Mouse (Mus musculus): ENCODE results near the gene Lpin3. TPM values are rescaled to one million over a fixed set of nuclear protein-coding genes. Genes with fewer than 3 reads are reported as not detected.

Lpin3 gene
- polyA plus RNA-seq, 1 experiment from 2014 or later, result 4.5 TPM

DNA sequence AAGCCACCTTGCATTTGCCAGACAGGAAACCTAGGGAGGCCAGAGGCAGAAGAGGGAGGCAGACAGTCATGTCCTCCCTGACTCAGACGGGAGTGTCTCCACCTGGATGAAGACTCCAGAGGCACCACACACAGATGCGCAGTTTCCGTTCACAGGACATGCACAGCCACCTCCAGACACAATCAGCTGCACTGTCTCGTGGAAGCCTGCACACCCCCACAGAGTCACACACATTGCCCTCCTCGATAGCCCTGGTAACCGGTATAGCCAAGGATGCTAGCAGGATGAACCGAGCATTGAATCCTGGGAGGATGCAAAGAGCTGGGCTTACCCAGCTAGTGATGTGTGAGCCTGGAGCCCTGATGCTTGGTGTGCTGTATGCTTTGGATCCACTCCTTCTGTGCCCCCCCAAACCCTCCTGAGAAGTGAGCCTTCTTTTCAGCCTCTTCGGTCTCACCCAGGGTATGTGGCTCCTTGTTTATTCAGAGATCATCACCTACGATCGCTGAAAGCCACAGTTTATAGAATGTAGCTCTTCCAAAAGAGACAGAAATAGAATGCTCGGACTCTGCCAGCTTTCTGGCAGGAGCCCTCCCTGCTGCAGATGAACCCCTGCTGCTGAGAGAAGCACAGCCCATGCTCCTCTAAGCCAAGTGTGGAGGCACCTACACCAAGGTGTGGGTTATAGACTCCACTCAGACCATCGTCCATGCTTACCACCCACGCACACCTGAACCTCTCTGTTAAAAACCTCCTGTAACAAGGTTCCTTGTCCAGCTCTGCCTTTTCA, 35.5 kb downstream of the Lpin3 start:
- Histone ChIP-seq H3K9ac (ENCODE audit: low read length) (no peak overlapping the region), H3K4me3 (ENCODE audit: low read depth, low read length) (no peak overlapping the region), H3K27ac (ENCODE audit: low read depth) (peak overlapping the region; percentile 78), H3K36me3 (ENCODE audit: control insufficient read depth, insufficient read depth, low read length) (no peaks in the 10 kb centered on the region), H3K9me3 (ENCODE audit: control insufficient read depth, low read length) (no peaks in the 10 kb centered on the region), H3K4me2 (ENCODE audit: low read length) (no peak overlapping the region), H3K4me1 (replicated peaks; ENCODE audit: control insufficient read depth, insufficient read depth, low read length) (peaks cover 13% of the 10 kb centered on the region), H3K27me3 (replicated peaks; ENCODE audit: control insufficient read depth, insufficient read depth, low read length) (peaks cover 13% of the 10 kb centered on the region)
- DNase-seq (ENCODE audit: low spot score) (no peak), ATAC-seq (replicated peaks; ENCODE audit: low FRiP score, low TSS enrichment, low read depth) (no peak)
- WGBS, result 50% methylated on average over 13 of the region's 13 CpGs

- peak overlapping the region; percentile 54; the same call in 1 of the 2 replicates for H3K27ac ChIP-seq (ENCODE audit: low read depth)
- ATAC-seq (replicated peaks; ENCODE audit: low FRiP score, low TSS enrichment, low read depth), result no peak
- peaks cover 12% of the 10 kb centered on the region for H3K4me1 ChIP-seq (replicated peaks; ENCODE audit: control insufficient read depth, insufficient read depth, low read length)
- H3K27me3 ChIP-seq (replicated peaks; ENCODE audit: control insufficient read depth, insufficient read depth, low read length), result peaks cover 10% of the 10 kb centered on the region
- H3K9ac ChIP-seq (ENCODE audit: low read length), result no peak overlapping the region
- no peaks in the 10 kb centered on the region for H3K36me3 ChIP-seq (ENCODE audit: control insufficient read depth, insufficient read depth, low read length)
- no peak overlapping the region for H3K4me2 ChIP-seq (ENCODE audit: low read length)
- H3K9me3 ChIP-seq (ENCODE audit: control insufficient read depth, low read length), result no peaks in the 10 kb centered on the region
- 87% methylated on average over 8 of the region's 8 CpGs for WGBS
- no peak overlapping the region for H3K4me3 ChIP-seq (ENCODE audit: low read depth, low read length)
- no peak for DNase-seq (ENCODE audit: low spot score)
These were observed 36.2 kb downstream of the Lpin3 start for GRCm38 (mm10) chr2:160916714-160917113.

GRCm38 (mm10) chr2:160917313-160917712, 36.8 kb downstream of the Lpin3 start:
- Histone ChIP-seq H3K4me3 (ENCODE audit: low read depth, low read length) (no peak overlapping the region), H3K27ac (ENCODE audit: low read depth) (no peak overlapping the region), H3K4me2 (ENCODE audit: low read length) (no peak overlapping the region), H3K27me3 (replicated peaks; ENCODE audit: control insufficient read depth, insufficient read depth, low read length) (0 out of 2 replicates have a peak, but pooled peaks cover 7% of the 10 kb centered on the region), H3K9ac (ENCODE audit: low read length) (no peak overlapping the region), H3K4me1 (replicated peaks; ENCODE audit: control insufficient read depth, insufficient read depth, low read length) (peaks cover 15% of the 10 kb centered on the region), H3K36me3 (ENCODE audit: control insufficient read depth, insufficient read depth, low read length) (no peaks in the 10 kb centered on the region), H3K9me3 (ENCODE audit: control insufficient read depth, low read length) (no peaks in the 10 kb centered on the region)
- 95% methylated on average over 3 of the region's 3 CpGs for WGBS
- no peak for DNase-seq (ENCODE audit: low spot score)
- ATAC-seq (replicated peaks; ENCODE audit: low FRiP score, low TSS enrichment, low read depth), result no peak

- H3K4me1 ChIP-seq (replicated peaks; ENCODE audit: control insufficient read depth, insufficient read depth, low read length), result peaks cover 15% of the 10 kb centered on the region
- 70% methylated on average over 8 of the region's 8 CpGs for WGBS
- no peak overlapping the region for H3K9ac ChIP-seq (ENCODE audit: low read length)
- DNase-seq (ENCODE audit: low spot score), result no peak
- no peaks in the 10 kb centered on the region for H3K27me3 ChIP-seq (replicated peaks; ENCODE audit: control insufficient read depth, insufficient read depth, low read length)
- no peaks in the 10 kb centered on the region for H3K36me3 ChIP-seq (ENCODE audit: control insufficient read depth, insufficient read depth, low read length)
- no peak overlapping the region for H3K4me3 ChIP-seq (ENCODE audit: low read depth, low read length)
- H3K27ac ChIP-seq (ENCODE audit: low read depth), result no peak overlapping the region
- no peak for ATAC-seq (replicated peaks; ENCODE audit: low FRiP score, low TSS enrichment, low read depth)
- no peaks in the 10 kb centered on the region for H3K9me3 ChIP-seq (ENCODE audit: control insufficient read depth, low read length)
- H3K4me2 ChIP-seq (ENCODE audit: low read length), result no peak overlapping the region
These were observed 37.9 kb downstream of the Lpin3 start for GRCm38 (mm10) chr2:160918154-160918929.

DNA sequence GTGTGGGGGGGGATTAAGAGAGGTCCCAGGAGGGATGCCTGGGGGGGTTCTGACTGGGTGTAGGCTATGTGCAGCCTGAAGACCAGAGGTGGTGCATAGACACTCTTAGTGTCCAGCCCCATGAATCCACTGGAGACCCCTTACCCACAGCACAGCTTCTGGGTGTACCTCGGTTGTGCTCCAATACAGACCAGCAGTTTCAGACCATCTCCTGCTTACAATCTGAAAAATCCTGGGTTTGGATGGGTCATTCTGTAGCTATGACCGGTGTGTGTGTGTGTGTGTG, 38.4 kb downstream of the Lpin3 start:
- WGBS, result 71% methylated on average over 2 of the region's 2 CpGs
- no peak for DNase-seq (ENCODE audit: low spot score)
- H3K4me3 ChIP-seq (ENCODE audit: low read depth, low read length), result no peak overlapping the region
- H3K4me2 ChIP-seq (ENCODE audit: low read length), result no peak overlapping the region
- no peaks in the 10 kb centered on the region for H3K9me3 ChIP-seq (ENCODE audit: control insufficient read depth, low read length)
- H3K9ac ChIP-seq (ENCODE audit: low read length), result no peak overlapping the region
- no peaks in the 10 kb centered on the region for H3K36me3 ChIP-seq (ENCODE audit: control insufficient read depth, insufficient read depth, low read length)
- H3K27ac ChIP-seq (ENCODE audit: low read depth), result no peak overlapping the region
- H3K4me1 ChIP-seq (replicated peaks; ENCODE audit: control insufficient read depth, insufficient read depth, low read length), result peaks cover 15% of the 10 kb centered on the region
- ATAC-seq (replicated peaks; ENCODE audit: low FRiP score, low TSS enrichment, low read depth), result no peak
- H3K27me3 ChIP-seq (replicated peaks; ENCODE audit: control insufficient read depth, insufficient read depth, low read length), result no peaks in the 10 kb centered on the region

- ATAC-seq (replicated peaks; ENCODE audit: low FRiP score, low TSS enrichment, low read depth), result peak; percentile 61
- H3K27ac ChIP-seq (ENCODE audit: low read depth), result no peak overlapping the region
- 61% methylated on average over 6 of the region's 7 CpGs for WGBS
These were observed 40.8 kb downstream of the Lpin3 start for GRCm38 (mm10) chr2:160921285-160921684.

DNA sequence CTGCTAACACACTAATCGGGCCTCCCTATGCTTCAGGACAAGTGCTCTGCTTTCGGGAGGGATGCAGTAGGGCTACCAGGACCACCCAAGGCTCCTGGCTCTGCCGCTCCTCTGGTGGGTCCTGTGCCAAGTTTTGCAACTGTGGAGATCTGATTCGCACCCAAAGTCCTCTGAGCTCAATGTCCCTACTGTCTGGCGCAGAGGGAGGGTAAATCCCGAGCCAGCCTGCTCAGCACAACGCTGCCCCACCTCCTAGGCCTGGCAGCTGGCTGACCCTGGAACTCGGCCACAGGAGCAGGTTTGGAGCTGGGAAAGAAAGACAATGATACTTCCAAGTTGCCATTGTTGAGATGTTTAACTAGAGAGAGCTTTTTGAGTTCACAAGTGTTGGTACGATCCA, 44.7 kb downstream of the Lpin3 start:
- Histone ChIP-seq H3K36me3 (ENCODE audit: control insufficient read depth, insufficient read depth, low read length) (no peaks in the 10 kb centered on the region), H3K9ac (ENCODE audit: low read length) (no peak overlapping the region), H3K9me3 (ENCODE audit: control insufficient read depth, low read length) (no peaks in the 10 kb centered on the region), H3K4me1 (replicated peaks; ENCODE audit: control insufficient read depth, insufficient read depth, low read length) (0 out of 2 replicates have a peak, but pooled peaks cover 5% of the 10 kb centered on the region), H3K4me3 (ENCODE audit: low read depth, low read length) (no peak overlapping the region), H3K4me2 (ENCODE audit: low read length) (no peak overlapping the region), H3K27ac (ENCODE audit: low read depth) (no peak overlapping the region), H3K27me3 (replicated peaks; ENCODE audit: control insufficient read depth, insufficient read depth, low read length) (no peaks in the 10 kb centered on the region)
- DNase-seq (ENCODE audit: low spot score) (no peak), ATAC-seq (replicated peaks; ENCODE audit: low FRiP score, low TSS enrichment, low read depth) (no peak)
- WGBS, result 75% methylated on average over 9 of the region's 9 CpGs

More at GRCm38 (mm10) chr2:160921285-160921684, 40.8 kb downstream of the Lpin3 start:
- no peaks in the 10 kb centered on the region for H3K27me3 ChIP-seq (replicated peaks; ENCODE audit: control insufficient read depth, insufficient read depth, low read length)
- no peak overlapping the region for H3K9ac ChIP-seq (ENCODE audit: low read length)
- H3K4me3 ChIP-seq (ENCODE audit: low read depth, low read length), result no peak overlapping the region
- 0 out of 2 replicates have a peak, but pooled peaks cover 5% of the 10 kb centered on the region for H3K4me1 ChIP-seq (replicated peaks; ENCODE audit: control insufficient read depth, insufficient read depth, low read length)
- H3K36me3 ChIP-seq (ENCODE audit: control insufficient read depth, insufficient read depth, low read length), result no peaks in the 10 kb centered on the region
- DNase-seq (ENCODE audit: low spot score), result no peak
- no peak overlapping the region; the same call in 1 of the 2 replicates for H3K4me2 ChIP-seq (ENCODE audit: low read length)
- H3K9me3 ChIP-seq (ENCODE audit: control insufficient read depth, low read length), result no peaks in the 10 kb centered on the region

GRCm38 (mm10) chr2:160931378-160931777, 50.9 kb downstream of the Lpin3 start:
- H3K27ac ChIP-seq (ENCODE audit: low read depth), result no peak overlapping the region
- H3K4me3 ChIP-seq (ENCODE audit: low read depth, low read length), result no peak overlapping the region
- peaks cover 5% of the 10 kb centered on the region; the same call in 1 of the 2 replicates for H3K4me1 ChIP-seq (replicated peaks; ENCODE audit: control insufficient read depth, insufficient read depth, low read length)
- H3K27me3 ChIP-seq (replicated peaks; ENCODE audit: control insufficient read depth, insufficient read depth, low read length), result no peaks in the 10 kb centered on the region
- no peaks in the 10 kb centered on the region for H3K36me3 ChIP-seq (ENCODE audit: control insufficient read depth, insufficient read depth, low read length)
- no peak for DNase-seq (ENCODE audit: low spot score)
- ATAC-seq (replicated peaks; ENCODE audit: low FRiP score, low TSS enrichment, low read depth), result no peak
- H3K9me3 ChIP-seq (ENCODE audit: control insufficient read depth, low read length), result 0 out of 2 replicates have a peak, but pooled peaks cover 3% of the 10 kb centered on the region
- no peak overlapping the region for H3K9ac ChIP-seq (ENCODE audit: low read length)
- 94% methylated on average over 5 of the region's 5 CpGs for WGBS
- no peak overlapping the region for H3K4me2 ChIP-seq (ENCODE audit: low read length)
